Mouse (Mus musculus) limb, embryonic 15.5 days (tissue): ENCODE measurements at regions not wholly inside any gene's neighbourhood (a gene's known extent, or its start where the extent isn't known, plus 50 kb on each side); places are given as distances from the start of the nearest gene placed in this dataset.
A peak's percentile ranks its signal among the peaks of the same experiment; 100 is the strongest.

Source experiments
- ATAC-seq: fragments of 200-750 bp; cut with Nextera tagmentation; 2 replicates; pipeline ENCODE4 v1.8.0; 2017; ENCODE audit warnings: low read depth, moderate TSS enrichment; ENCODE audit not compliant: insufficient number of reproducible peaks, low FRiP score, low TSS enrichment
- H3K27ac ChIP-seq: fragments of 300-500 bp; sonication (generic); 2 replicates; pipeline ENCODE4 v1.5.1; 2015; ENCODE audit warnings: moderate library complexity, mild to moderate bottlenecking, inconsistent platforms
- H3K27me3 ChIP-seq: fragments of 300-500 bp; sonication (generic); 2 replicates; pipeline ENCODE4 v1.6.1; 2015; ENCODE audit warnings: inconsistent platforms
- H3K36me3 ChIP-seq: fragments of 300-500 bp; sonication (generic); 2 replicates; pipeline ENCODE4 v1.6.1; 2015; ENCODE audit warnings: inconsistent platforms
- H3K4me1 ChIP-seq: fragments of 300-500 bp; sonication (generic); 2 replicates; pipeline ENCODE4 v1.6.1; 2015; ENCODE audit warnings: inconsistent platforms
- H3K4me2 ChIP-seq: fragments of 300-500 bp; sonication (generic); 2 replicates; pipeline ENCODE4 v1.6.1; 2015; ENCODE audit warnings: mild to moderate bottlenecking, inconsistent platforms
- H3K4me3 ChIP-seq: fragments of 300-500 bp; sonication (generic); 2 replicates; pipeline ENCODE4 v1.5.1; 2015; ENCODE audit warnings: mild to moderate bottlenecking, inconsistent platforms
- H3K9ac ChIP-seq: fragments of 300-500 bp; sonication (generic); 2 replicates; pipeline ENCODE4 v1.6.1; 2015; ENCODE audit warnings: inconsistent platforms
- H3K9me3 ChIP-seq: fragments of 300-500 bp; sonication (generic); 2 replicates; pipeline ENCODE4 v1.6.1; 2016; ENCODE audit warnings: inconsistent platforms
- WGBS: fragments of 180-500 bp; shearing (Covaris S2); methylation state at CpG from one replicate; pipeline ENCODE4 v1.1.7; 2015; 5-methylcytosine and 5-hydroxymethylcytosine counted together

- no peaks in the 10 kb centered on the region for H3K27me3 ChIP-seq
- no peak overlapping the region for H3K4me3 ChIP-seq
- ATAC-seq, result no peak
- no peaks in the 10 kb centered on the region for H3K36me3 ChIP-seq
- H3K4me1 ChIP-seq, result peaks cover 2% of the 10 kb centered on the region; the same call in 1 of the 2 replicates
- H3K27ac ChIP-seq, result no peak overlapping the region
- WGBS, result 64% methylated on average over 3 of the region's 3 CpGs
- no peaks in the 10 kb centered on the region for H3K9me3 ChIP-seq
- H3K9ac ChIP-seq, result no peak overlapping the region
- no peak overlapping the region for H3K4me2 ChIP-seq
These were observed 192.0 kb upstream of the Gm5148 start for GRCm38 (mm10) chr3:37916281-37916680.

GRCm38 (mm10) chr3:37915673-37916072 lies 191.4 kb upstream of the Gm5148 start:
- peaks cover 2% of the 10 kb centered on the region; the same call in 1 of the 2 replicates for H3K4me1 ChIP-seq
- no peak for ATAC-seq
- H3K27me3 ChIP-seq, result no peaks in the 10 kb centered on the region
- H3K4me2 ChIP-seq, result no peak overlapping the region
- no peak overlapping the region for H3K4me3 ChIP-seq
- no peaks in the 10 kb centered on the region for H3K36me3 ChIP-seq
- H3K9ac ChIP-seq, result no peak overlapping the region
- WGBS, result 55% methylated on average over 2 of the region's 2 CpGs
- H3K27ac ChIP-seq, result no peak overlapping the region
- no peaks in the 10 kb centered on the region for H3K9me3 ChIP-seq

- Histone ChIP-seq H3K9ac (no peak overlapping the region), H3K27me3 (no peaks in the 10 kb centered on the region), H3K4me3 (no peak overlapping the region), H3K4me1 (peaks cover 2% of the 10 kb centered on the region; the same call in 1 of the 2 replicates), H3K36me3 (no peaks in the 10 kb centered on the region), H3K27ac (no peak overlapping the region), H3K4me2 (no peak overlapping the region), H3K9me3 (no peaks in the 10 kb centered on the region)
- 88% methylated on average over 2 of the region's 2 CpGs for WGBS
- ATAC-seq, result no peak
These were observed 189.8 kb upstream of the Gm5148 start for GRCm38 (mm10) chr3:37914136-37914535.

- Histone ChIP-seq H3K9me3 (no peaks in the 10 kb centered on the region), H3K9ac (no peak overlapping the region), H3K4me2 (no peak overlapping the region), H3K36me3 (no peaks in the 10 kb centered on the region), H3K4me3 (no peak overlapping the region), H3K27ac (no peak overlapping the region), H3K27me3 (no peaks in the 10 kb centered on the region), H3K4me1 (peaks cover 13% of the 10 kb centered on the region)
- ATAC-seq, result no peak
- WGBS, result 93% methylated on average over 4 of the region's 4 CpGs
These were observed 185.5 kb upstream of the Gm5148 start for GRCm38 (mm10) chr3:37909821-37910220.

GRCm38 (mm10) chr3:37909008-37909407 lies 184.7 kb upstream of the Gm5148 start:
- Histone ChIP-seq H3K4me3 (no peak overlapping the region), H3K9ac (no peak overlapping the region), H3K36me3 (no peaks in the 10 kb centered on the region), H3K4me2 (no peak overlapping the region), H3K27ac (no peak overlapping the region), H3K27me3 (no peaks in the 10 kb centered on the region), H3K9me3 (no peaks in the 10 kb centered on the region), H3K4me1 (peaks cover 13% of the 10 kb centered on the region)
- no peak for ATAC-seq
- 91% methylated on average over 2 of the region's 2 CpGs for WGBS

- no peaks in the 10 kb centered on the region for H3K9me3 ChIP-seq
- no peak overlapping the region for H3K4me3 ChIP-seq
- no peak for ATAC-seq
- H3K27me3 ChIP-seq, result no peaks in the 10 kb centered on the region
- peaks cover 13% of the 10 kb centered on the region for H3K4me1 ChIP-seq
- H3K36me3 ChIP-seq, result no peaks in the 10 kb centered on the region
- no peak overlapping the region for H3K4me2 ChIP-seq
- no peak overlapping the region for H3K9ac ChIP-seq
- H3K27ac ChIP-seq, result no peak overlapping the region
- WGBS, result 67% methylated on average over 6 of the region's 6 CpGs
These were observed 184.2 kb upstream of the Gm5148 start for GRCm38 (mm10) chr3:37908456-37908855.

GRCm38 (mm10) chr3:37907432-37908088 lies 183.3 kb upstream of the Gm5148 start:
- H3K36me3 ChIP-seq, result no peaks in the 10 kb centered on the region
- no peak for ATAC-seq
- 28% methylated on average over 14 of the region's 14 CpGs for WGBS

GRCm38 (mm10) chr3:37906806-37907251 lies 182.5 kb upstream of the Gm5148 start:
- Histone ChIP-seq H3K27ac (peak overlapping the region; percentile 63; the same call in 1 of the 2 replicates), H3K9ac (no peak overlapping the region), H3K4me2 (no peak overlapping the region), H3K9me3 (no peaks in the 10 kb centered on the region), H3K27me3 (no peaks in the 10 kb centered on the region), H3K4me1 (peaks cover 13% of the 10 kb centered on the region), H3K36me3 (no peaks in the 10 kb centered on the region), H3K4me3 (no peak overlapping the region)
- WGBS, result 10% methylated on average over 5 of the region's 5 CpGs
- no peak for ATAC-seq

More at GRCm38 (mm10) chr3:37907432-37908088, 183.3 kb upstream of the Gm5148 start:
- Histone ChIP-seq H3K27ac (peak overlapping the region; percentile 47), H3K9ac (no peak overlapping the region), H3K27me3 (no peaks in the 10 kb centered on the region), H3K4me3 (no peak overlapping the region), H3K9me3 (no peaks in the 10 kb centered on the region), H3K4me2 (no peak overlapping the region), H3K4me1 (peaks cover 13% of the 10 kb centered on the region)

GRCm38 (mm10) chr3:37904188-37904587 lies 179.9 kb upstream of the Gm5148 start:
- Histone ChIP-seq H3K4me3 (no peak overlapping the region), H3K36me3 (no peaks in the 10 kb centered on the region), H3K9ac (no peak overlapping the region), H3K27me3 (no peaks in the 10 kb centered on the region), H3K4me2 (no peak overlapping the region), H3K9me3 (no peaks in the 10 kb centered on the region), H3K27ac (no peak overlapping the region), H3K4me1 (peaks cover 13% of the 10 kb centered on the region)
- WGBS, result 75% methylated on average over 3 of the region's 3 CpGs
- ATAC-seq, result no peak

GRCm38 (mm10) chr3:37903482-37903881 lies 179.2 kb upstream of the Gm5148 start:
- Histone ChIP-seq H3K4me2 (no peak overlapping the region), H3K4me3 (no peak overlapping the region), H3K27me3 (no peaks in the 10 kb centered on the region), H3K9ac (no peak overlapping the region), H3K9me3 (no peaks in the 10 kb centered on the region), H3K4me1 (peaks cover 13% of the 10 kb centered on the region), H3K27ac (no peak overlapping the region), H3K36me3 (no peaks in the 10 kb centered on the region)
- ATAC-seq, result no peak
- WGBS, result 69% methylated on average over 3 of the region's 3 CpGs

GRCm38 (mm10) chr3:37903021-37903420 lies 178.7 kb upstream of the Gm5148 start:
- H3K4me1 ChIP-seq, result peaks cover 13% of the 10 kb centered on the region
- H3K9ac ChIP-seq, result no peak overlapping the region
- 93% methylated on average over 4 of the region's 4 CpGs for WGBS
- H3K27me3 ChIP-seq, result no peaks in the 10 kb centered on the region
- no peaks in the 10 kb centered on the region for H3K36me3 ChIP-seq
- no peak overlapping the region for H3K4me2 ChIP-seq
- H3K4me3 ChIP-seq, result no peak overlapping the region
- ATAC-seq, result no peak
- no peak overlapping the region for H3K27ac ChIP-seq
- no peaks in the 10 kb centered on the region for H3K9me3 ChIP-seq

GRCm38 (mm10) chr3:37897392-37897791 lies 173.1 kb upstream of the Gm5148 start:
- H3K4me3 ChIP-seq, result no peak overlapping the region
- no peak overlapping the region for H3K9ac ChIP-seq
- WGBS, result 24% methylated on average over 3 of the region's 3 CpGs
- no peak overlapping the region for H3K4me2 ChIP-seq
- H3K9me3 ChIP-seq, result no peaks in the 10 kb centered on the region
- 0 out of 2 replicates have a peak, but pooled peaks cover 12% of the 10 kb centered on the region for H3K4me1 ChIP-seq
- H3K27me3 ChIP-seq, result no peaks in the 10 kb centered on the region
- no peak for ATAC-seq
- H3K27ac ChIP-seq, result no peak overlapping the region
- H3K36me3 ChIP-seq, result no peaks in the 10 kb centered on the region
